Mouse (Mus musculus) liver, postnatal 0 days (tissue): ENCODE results near the gene Ap2b1. TPM values are rescaled to one million over a fixed set of nuclear protein-coding genes. Genes with fewer than 3 reads are reported as not detected.

Source experiments
- ATAC-seq: fragments of 200-750 bp; cut with Nextera tagmentation; 2 replicates; pipeline ENCODE4 v1.8.0; 2017; ENCODE audit warnings: mild to moderate bottlenecking, moderate library complexity
- DNase-seq: peaks from one replicate; pipeline ENCODE4 v3.0.0-alpha.2; 2016
- H3K27ac ChIP-seq: fragments of 300-500 bp; sonication (generic); 2 replicates; pipeline ENCODE4 v1.5.1; 2014; ENCODE audit warnings: antibody characterized with exemption, moderate library complexity, mild to moderate bottlenecking, low read depth
- H3K27me3 ChIP-seq: fragments of 300-500 bp; sonication (generic); 2 replicates; pipeline ENCODE4 v1.6.1; 2014; ENCODE audit warnings: low read length, control low read depth, mixed read lengths; ENCODE audit not compliant: insufficient read depth
- H3K36me3 ChIP-seq: fragments of 300-500 bp; sonication (generic); replicated peaks from 2 replicates; pipeline ENCODE4 v1.6.1; 2014; ENCODE audit warnings: mild to moderate bottlenecking, control low read depth, low read length, moderate library complexity, mixed read lengths; ENCODE audit not compliant: insufficient read depth
- H3K4me1 ChIP-seq: fragments of 300-500 bp; sonication (generic); 2 replicates; pipeline ENCODE4 v1.6.1; 2014; ENCODE audit warnings: antibody characterized with exemption, mild to moderate bottlenecking, control low read depth; ENCODE audit not compliant: insufficient read depth
- H3K4me2 ChIP-seq: fragments of 300-500 bp; sonication (generic); 2 replicates; pipeline ENCODE4 v1.6.1; 2014; ENCODE audit warnings: low read depth, mild to moderate bottlenecking, low read length, moderate library complexity, mixed read lengths
- H3K4me3 ChIP-seq: fragments of 300-500 bp; sonication (generic); 2 replicates; pipeline ENCODE4 v1.5.1; 2014; ENCODE audit warnings: low read depth, low read length
- H3K9ac ChIP-seq: fragments of 300-500 bp; sonication (generic); replicated peaks from 2 replicates; pipeline ENCODE4 v1.6.1; 2014; ENCODE audit warnings: mild to moderate bottlenecking, moderate library complexity
- H3K9me3 ChIP-seq: fragments of 300-500 bp; sonication (generic); 2 replicates; pipeline ENCODE4 v1.6.1; 2016; ENCODE audit warnings: mild to moderate bottlenecking, control low read depth, low read length, mixed read lengths
- CTCF ChIP-seq: sonication (generic); IDR thresholded peaks from 2 replicates; pipeline ENCODE4 v1.5.1; 2016; ENCODE audit warnings: antibody characterized with exemption, low read depth
- EP300 ChIP-seq: IDR thresholded peaks from 2 replicates; pipeline ENCODE4 v1.6.1; 2016; ENCODE audit warnings: antibody characterized with exemption, low read depth, mild to moderate bottlenecking
- WGBS: fragments of 180-500 bp; shearing (Covaris S2); extraction: QIAGEN DNeasy Blood & Tissue Kit; methylation state at CpG from one replicate; pipeline ENCODE4 v1.1.7; 2014; ENCODE audit not compliant: insufficient replicate concordance; 5-methylcytosine and 5-hydroxymethylcytosine counted together
- polyA plus RNA-seq: library from polyadenylated mRNA; unstranded; fragments of >200 nt; fragmentation: Nextera tagmentation; extraction: Ambion mirVana; gene quantifications from 2 replicates; pipeline ENCODE4 v1.2.1, GENCODE M21; 2015

The Ap2b1 gene
- polyA plus RNA-seq, 1 experiment from 2014 or later = 8.3 TPM

DNA sequence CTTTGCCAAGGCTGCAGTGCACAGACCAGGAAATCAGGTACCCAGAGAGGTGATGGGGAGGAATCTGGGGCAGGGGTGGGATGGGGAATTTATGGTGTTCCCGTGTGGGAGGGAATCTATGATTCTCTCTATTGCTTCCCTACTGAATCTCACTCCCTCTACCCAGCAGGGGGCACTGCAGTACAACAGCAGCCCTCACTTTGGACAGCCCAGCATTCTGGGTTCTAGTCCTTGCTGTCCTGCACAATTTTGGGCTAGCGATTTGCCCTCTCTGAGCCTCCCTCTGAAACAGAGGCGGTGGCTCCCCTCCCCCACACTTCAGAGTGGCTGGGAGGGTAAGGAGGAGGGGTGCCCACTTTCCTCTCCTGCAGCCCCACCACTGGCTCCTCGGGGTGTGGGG, 121.5 kb downstream of the Ap2b1 start:
- Histone ChIP-seq H3K27me3 (peaks cover 33% of the 10 kb centered on the region), H3K4me1 (no peaks in the 10 kb centered on the region; the same call in 1 of the 2 replicates), H3K27ac (no peak overlapping the region), H3K4me3 (no peak overlapping the region), H3K4me2 (no peak overlapping the region), H3K9ac (no peak overlapping the region), H3K9me3 (no peaks in the 10 kb centered on the region), H3K36me3 (no peaks in the 10 kb centered on the region)
- ATAC-seq (no peak), DNase-seq (no peak)
- no peak for TF ChIP-seq EP300
- TF ChIP-seq CTCF = peak; percentile 55
- 22% methylated on average over 4 of the region's 4 CpGs for WGBS

DNA sequence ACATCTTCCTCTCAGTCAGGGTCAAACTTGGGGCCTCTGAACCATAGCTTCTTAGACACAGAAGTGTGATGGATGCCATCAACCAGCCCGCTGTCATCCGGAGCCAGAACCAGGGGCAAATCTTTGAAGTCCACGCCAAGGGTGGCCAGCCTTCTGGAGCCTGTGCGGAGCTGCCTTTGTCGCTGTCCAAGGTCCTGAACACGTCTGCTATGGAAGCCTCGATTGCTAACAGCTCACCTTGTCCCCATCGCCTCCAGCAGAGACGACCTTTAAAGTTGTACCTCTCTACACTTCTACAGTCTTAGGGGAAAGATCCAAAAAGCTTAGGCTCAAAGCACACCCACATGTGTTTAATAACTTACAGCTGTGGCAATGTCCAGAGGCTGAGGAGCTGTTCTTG, 122.5 kb downstream of the Ap2b1 start:
- Histone ChIP-seq H3K9me3 (no peaks in the 10 kb centered on the region), H3K27ac (no peak overlapping the region), H3K36me3 (no peaks in the 10 kb centered on the region), H3K4me1 (no peaks in the 10 kb centered on the region; the same call in 1 of the 2 replicates), H3K4me2 (no peak overlapping the region), H3K4me3 (no peak overlapping the region), H3K9ac (no peak overlapping the region), H3K27me3 (peaks cover 35% of the 10 kb centered on the region)
- WGBS = 1% methylated on average over 9 of the region's 9 CpGs
- ATAC-seq (no peak), DNase-seq (peak; percentile 81)
- TF ChIP-seq EP300 (no peak), CTCF (no peak)

GRCm38 (mm10) chr11:83424681-83425080, 125.9 kb downstream of the Ap2b1 start:
- 6% methylated on average over 8 of the region's 8 CpGs for WGBS

DNA sequence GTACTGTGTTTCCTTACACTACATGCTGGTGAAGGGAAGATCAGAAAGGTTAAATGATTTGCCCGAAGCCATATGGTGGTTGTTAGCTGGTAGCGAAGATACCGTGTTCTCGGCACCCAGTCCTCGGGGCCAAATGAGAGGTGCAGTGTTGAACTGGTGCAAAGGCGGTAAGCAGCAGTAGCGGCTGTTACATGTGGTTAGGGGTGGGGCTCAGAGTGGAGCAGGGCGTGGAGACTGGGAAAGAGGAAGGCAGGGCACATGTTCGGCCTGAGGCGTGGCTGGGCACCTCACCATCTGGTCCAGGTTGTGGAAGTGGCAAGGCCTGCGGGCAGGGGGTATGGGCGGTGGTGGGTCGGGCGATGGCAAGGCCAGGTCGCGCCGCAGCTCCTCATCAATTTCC, 128.1 kb downstream of the Ap2b1 start:
- H3K27ac ChIP-seq = no peak overlapping the region
- peaks cover 14% of the 10 kb centered on the region; the same call in 1 of the 2 replicates for H3K27me3 ChIP-seq
- DNase-seq (peak; percentile 61), ATAC-seq (peak; percentile 36; the same call in 1 of the 2 replicates)
- no peak overlapping the region for H3K4me3 ChIP-seq
- WGBS = 14% methylated on average over 13 of the region's 17 CpGs
- peak overlapping the region; percentile 42 for H3K4me2 ChIP-seq
- no peaks in the 10 kb centered on the region for H3K36me3 ChIP-seq
- no peak for TF ChIP-seq CTCF
- no peak for TF ChIP-seq EP300
- no peak overlapping the region for H3K9ac ChIP-seq
- no peaks in the 10 kb centered on the region for H3K4me1 ChIP-seq
- H3K9me3 ChIP-seq = no peaks in the 10 kb centered on the region

More at GRCm38 (mm10) chr11:83424681-83425080, 125.9 kb downstream of the Ap2b1 start:
- ATAC-seq (0 out of 2 replicates have a peak, but pooled peaks have one; percentile 38), DNase-seq (peak; percentile 81)
- H3K4me2 ChIP-seq = no peak overlapping the region
- no peaks in the 10 kb centered on the region for H3K4me1 ChIP-seq
- H3K27ac ChIP-seq = no peak overlapping the region
- TF ChIP-seq CTCF (peak; percentile 95), EP300 (no peak)
- H3K9ac ChIP-seq = no peak overlapping the region
- no peaks in the 10 kb centered on the region for H3K36me3 ChIP-seq
- peaks cover 29% of the 10 kb centered on the region; the same call in 1 of the 2 replicates for H3K27me3 ChIP-seq
- no peaks in the 10 kb centered on the region for H3K9me3 ChIP-seq
- no peak overlapping the region for H3K4me3 ChIP-seq

DNA sequence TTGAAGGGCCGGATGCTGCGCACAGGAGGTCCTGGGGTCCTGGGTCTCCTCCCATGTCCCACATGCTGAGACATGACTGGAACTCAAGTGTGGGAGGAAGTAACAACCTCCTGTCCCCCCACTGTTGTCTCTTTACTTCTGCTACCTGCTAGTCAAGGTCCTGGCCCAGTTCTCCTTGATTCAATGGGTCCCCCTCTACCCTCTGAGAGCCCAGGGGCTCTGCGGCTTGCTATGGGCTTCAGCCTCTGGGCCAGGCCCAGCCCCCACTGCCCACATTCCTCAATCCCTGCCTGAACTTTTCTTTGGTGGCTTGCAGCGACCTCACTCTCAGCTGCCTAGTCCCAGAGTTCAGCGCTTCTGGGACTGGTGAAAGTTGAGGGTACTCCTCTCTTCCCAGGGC, 130.5 kb downstream of the Ap2b1 start, which contains the start of gene Gas2l2:
Gene Gas2l2, minus strand, starts transcription at position 101 of the 400 bp plus-strand sequence.
- ATAC-seq = no peak

DNA sequence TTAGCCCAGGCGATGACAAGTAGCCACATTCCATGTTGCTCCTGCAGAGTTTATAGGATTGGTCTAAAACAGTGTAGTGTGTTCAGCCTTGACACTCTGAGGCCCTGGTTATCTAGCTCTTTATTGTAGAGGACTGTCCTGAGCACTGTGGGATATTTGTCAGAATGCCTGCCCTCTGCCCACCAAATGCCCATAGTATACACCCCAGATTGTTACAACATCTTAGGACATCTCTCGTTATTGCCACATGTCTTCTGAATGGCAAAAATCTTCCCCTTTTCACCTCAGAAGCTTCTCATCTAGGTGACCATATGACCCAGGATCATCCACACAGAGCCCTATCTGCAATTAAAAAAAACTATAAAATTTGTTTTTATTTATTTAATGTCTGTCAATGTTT, 133.7 kb downstream of the Ap2b1 start:
- DNase-seq = no peak
- H3K4me1 ChIP-seq = 0 out of 2 replicates have a peak, but pooled peaks cover 2% of the 10 kb centered on the region
- H3K9me3 ChIP-seq = no peaks in the 10 kb centered on the region
- 0 out of 2 replicates have a peak, but pooled peaks cover 3% of the 10 kb centered on the region for H3K27me3 ChIP-seq
- no peak overlapping the region for H3K27ac ChIP-seq
- no peaks in the 10 kb centered on the region for H3K36me3 ChIP-seq
- TF ChIP-seq EP300 = no peak
- no peak for TF ChIP-seq CTCF
- WGBS = 68% methylated on average over 2 of the region's 2 CpGs
- no peak overlapping the region for H3K9ac ChIP-seq
- no peak overlapping the region for H3K4me2 ChIP-seq
- H3K4me3 ChIP-seq = no peak overlapping the region
- no peak for ATAC-seq

More for the DNA sequence above, 130.5 kb downstream of the Ap2b1 start, which contains the start of gene Gas2l2:
- no peak within 1 kb of the TSS for H3K27ac ChIP-seq
- DNase-seq = no peak
- H3K36me3 ChIP-seq = no peaks in the 10 kb centered on the region
- H3K4me2 ChIP-seq = no peak within 1 kb of the TSS
- no peaks in the 10 kb centered on the region for H3K9me3 ChIP-seq
- 0 out of 2 replicates have a peak, but pooled peaks cover 2% of the 10 kb centered on the region for H3K4me1 ChIP-seq
- no peak for TF ChIP-seq EP300
- no peak for TF ChIP-seq CTCF
- H3K4me3 ChIP-seq = no peak within 1 kb of the TSS
- WGBS = 55% methylated on average over 5 of the region's 5 CpGs
- peaks cover 14% of the 10 kb centered on the region; the same call in 1 of the 2 replicates for H3K27me3 ChIP-seq
- H3K9ac ChIP-seq = no peak within 1 kb of the TSS
